Mouse (Mus musculus) regulatory T cell (primary cell): ENCODE results near the gene Ablim1.

Experiments used
- in situ Hi-C: fragments of 300-600 bp; cut with MboI, MseI; formaldehyde crosslinking; loops from one replicate; pipeline ENCODE4 v1.15.1; 2025; ENCODE audit warnings: high pct_unique_total_duplicates

The Ablim1 gene

GRCm38 (mm10) chr19:57223686-57224085, 91.0 kb downstream of the Ablim1 start:
- in situ Hi-C loops: no loop called here

GRCm38 (mm10) chr19:57222657-57223056, 92.1 kb downstream of the Ablim1 start:
- in situ Hi-C loops: no loop called here

GRCm38 (mm10) chr19:57221684-57222235, 93.0 kb downstream of the Ablim1 start:
- in situ Hi-C loops: no loop called here

- in situ Hi-C loops: no loop called here
Measured at GRCm38 (mm10) chr19:57219758-57220157, 95.0 kb downstream of the Ablim1 start.

- in situ Hi-C loops: no loop called here
Measured at GRCm38 (mm10) chr19:57217161-57217560, 97.6 kb downstream of the Ablim1 start.

- in situ Hi-C loops: no loop called here
Measured at GRCm38 (mm10) chr19:57215527-57215926, 99.2 kb downstream of the Ablim1 start.

- in situ Hi-C loops: no loop called here
Measured at GRCm38 (mm10) chr19:57212406-57212805, 102.3 kb downstream of the Ablim1 start.

- in situ Hi-C loops: no loop called here
Measured at GRCm38 (mm10) chr19:57211444-57212111, 103.1 kb downstream of the Ablim1 start.

GRCm38 (mm10) chr19:57210924-57211323, 103.8 kb downstream of the Ablim1 start:
- in situ Hi-C loops: no loop called here

GRCm38 (mm10) chr19:57204101-57204500, 110.6 kb downstream of the Ablim1 start:
- in situ Hi-C loops: no loop called here

- in situ Hi-C loops: no loop called here
Measured at GRCm38 (mm10) chr19:57202554-57202953, 112.2 kb downstream of the Ablim1 start.

GRCm38 (mm10) chr19:57201090-57201483, 113.6 kb downstream of the Ablim1 start:
- in situ Hi-C loops: no loop called here

GRCm38 (mm10) chr19:57200477-57201089, 114.1 kb downstream of the Ablim1 start:
- in situ Hi-C loops: no loop called here

- in situ Hi-C loops: no loop called here
Measured at GRCm38 (mm10) chr19:57199361-57199760, 115.4 kb downstream of the Ablim1 start.

GRCm38 (mm10) chr19:57198531-57198930, 116.2 kb downstream of the Ablim1 start:
- in situ Hi-C loops: no loop called here

- in situ Hi-C loops: no loop called here
Measured at GRCm38 (mm10) chr19:57198029-57198428, 116.7 kb downstream of the Ablim1 start.

- in situ Hi-C loops: no loop called here
Measured at GRCm38 (mm10) chr19:57197043-57197817, 117.5 kb downstream of the Ablim1 start.

GRCm38 (mm10) chr19:57196616-57197015, 118.1 kb downstream of the Ablim1 start:
- in situ Hi-C loops: no loop called here

- in situ Hi-C loops: no loop called here
Measured at GRCm38 (mm10) chr19:57195169-57195930, 119.4 kb downstream of the Ablim1 start.

- in situ Hi-C loops: no loop called here
Measured at GRCm38 (mm10) chr19:57193958-57194357, 120.8 kb downstream of the Ablim1 start.

- in situ Hi-C loops: no loop called here
Measured at GRCm38 (mm10) chr19:57193382-57193781, 121.3 kb downstream of the Ablim1 start.

GRCm38 (mm10) chr19:57191109-57191508, 123.6 kb downstream of the Ablim1 start:
- in situ Hi-C loops: no loop called here
